Mouse (Mus musculus): ENCODE results near the gene Ccdc7a. TPM values are rescaled to one million over a fixed set of nuclear protein-coding genes. Genes with fewer than 3 reads are reported as not detected.

Ccdc7a gene
- polyA plus RNA-seq, 1 experiment from 2014 or later, result 0.10 TPM

GRCm38 (mm10) chr8:128686429-128686990 is 378.8 kb downstream of the Ccdc7a start:
- no peak for DNase-seq (ENCODE audit: low spot score)

- peak; percentile 81 for DNase-seq (ENCODE audit: low spot score)
Measured at GRCm38 (mm10) chr8:128685507-128686428, 379.5 kb downstream of the Ccdc7a start, which contains the start of gene Itgb1. Gene Itgb1 (plus strand): TSS chr8:128685654.

GRCm38 (mm10) chr8:128684609-128685506 is 380.5 kb downstream of the Ccdc7a start:
- DNase-seq (ENCODE audit: low spot score), result no peak

Other genes starting within 250 kb of the Ccdc7a start
- not detected in 2 replicates for gene Ccdc7b, start 1.6 kb upstream of the Ccdc7a start, polyA plus RNA-seq (2015; fragmentation: Nextera tagmentation; extraction: Ambion mirVana)
- gene Gm10999, start 66.1 kb upstream of the Ccdc7a start, polyA plus RNA-seq (2015; fragmentation: Nextera tagmentation; extraction: Ambion mirVana), result not detected in 2 replicates
- gene 2610044O15Rik8, start 168.9 kb upstream of the Ccdc7a start, polyA plus RNA-seq (2015; fragmentation: Nextera tagmentation; extraction: Ambion mirVana), result 34.9 and 36.6 TPM in 2 replicates

All from thymus, postnatal 0 days (tissue).